Mouse (Mus musculus): ENCODE data around the gene Gm20532.
A peak's percentile ranks its signal among the peaks of the same experiment; 100 is the strongest.

Gene Gm20532

GRCm38 (mm10) chr2:26661143-26661752 is 74.8 kb downstream of the Gm20532 start:
- no peak for DNase-seq

- no peak for DNase-seq
Measured at GRCm38 (mm10) chr2:26661768-26662508, 75.5 kb downstream of the Gm20532 start.

GRCm38 (mm10) chr2:26662509-26662882 is 76.1 kb downstream of the Gm20532 start:
- DNase-seq = no peak

GRCm38 (mm10) chr2:26663112-26663511 is 76.7 kb downstream of the Gm20532 start:
- DNase-seq = no peak

- peak; percentile 39 for DNase-seq
Measured at GRCm38 (mm10) chr2:26663551-26663950, 77.1 kb downstream of the Gm20532 start.

- DNase-seq = no peak
Measured at GRCm38 (mm10) chr2:26668746-26669145, 82.3 kb downstream of the Gm20532 start.

- DNase-seq = no peak
Measured at GRCm38 (mm10) chr2:26671182-26671581, 84.7 kb downstream of the Gm20532 start, which contains the start of gene Lcn4. Gene Lcn4, minus strand, starts transcription at chr2:26671282.

Data from liver (tissue).